ENCODE assay signal across 8 mouse cellular contexts in the genomic region with DNA sequence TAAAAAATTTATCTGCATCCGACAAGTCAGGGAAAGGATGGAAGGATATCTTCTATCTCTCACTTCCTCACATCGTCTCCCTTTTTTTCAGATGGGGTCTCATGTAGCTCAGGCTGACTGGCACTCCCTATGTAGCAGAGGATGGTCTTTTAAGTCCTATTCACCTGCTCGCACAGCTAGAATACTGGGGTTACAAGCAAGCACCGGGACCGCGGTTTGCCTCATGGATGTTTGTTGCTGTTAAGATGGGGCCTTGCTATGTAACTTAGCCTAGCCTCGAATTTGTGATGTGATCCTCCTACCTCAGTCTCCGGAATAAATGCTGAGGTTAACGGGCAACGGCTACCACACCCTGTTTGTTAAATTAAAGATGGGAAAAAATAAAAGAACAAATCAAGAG. TPM values are rescaled to one million over a fixed set of nuclear protein-coding genes. Genes with fewer than 3 reads are reported as not detected.
DNase-seq lines count a peak whose midpoint lies in the region; ATAC-seq and TF ChIP-seq lines count a peak whose summit lies in the region.

No protein-coding gene starts in this region.

- no peak for DNase-seq in lung, embryonic 14.5 days
- DNase-seq in lung, postnatal 36 days = no peak
- DNase-seq in hindbrain, embryonic 10.5 days (ENCODE audit: low spot score) = peak; percentile 15
- no peak for DNase-seq in liver, postnatal 0 days
- DNase-seq in adrenal gland, postnatal 36 days = no peak
- no peak for DNase-seq in urinary bladder, postnatal 4 days (ENCODE audit: low spot score in 2 of 2)

- no peak for TF ChIP-seq CTCF in lung, embryonic 14.5 days (IDR thresholded peaks at IDR 0.05; ENCODE audit: low read depth)
- TF ChIP-seq CTCF in liver, postnatal 0 days (IDR thresholded peaks at IDR 0.05; ENCODE audit: low read depth) = no peak

- TF ChIP-seq EP300 in liver, postnatal 0 days (IDR thresholded peaks at IDR 0.05; ENCODE audit: low read depth) = no peak

- peak; percentile 23; the same call in 1 of the 2 replicates for ATAC-seq in lung, embryonic 14.5 days (ENCODE audit: insufficient read depth)
- ATAC-seq in common myeloid progenitor, adult 5-6 weeks (replicated peaks; ENCODE audit: low read depth, poor library complexity, severe bottlenecking) = peak; percentile 16; the same call in 1 of the 2 replicates
- no peak for ATAC-seq in liver, postnatal 0 days
- ATAC-seq in monocyte, adult 5-6 weeks (replicated peaks; ENCODE audit: insufficient number of reproducible peaks, low FRiP score, low TSS enrichment, poor library complexity, severe bottlenecking) = no peak

- H3K4me2 ChIP-seq in lung, embryonic 14.5 days = peak overlapping the region; percentile 71
- peak overlapping the region; percentile 78 for H3K4me2 ChIP-seq in liver, postnatal 0 days (ENCODE audit: low read depth, low read length)

- H3K9me3 ChIP-seq in lung, embryonic 14.5 days (ENCODE audit: low read depth, low read length) = no peaks in the 10 kb centered on the region
- H3K9me3 ChIP-seq in hindbrain, embryonic 10.5 days = no peaks in the 10 kb centered on the region
- no peaks in the 10 kb centered on the region for H3K9me3 ChIP-seq in liver, postnatal 0 days (ENCODE audit: low read length)

- no peaks in the 10 kb centered on the region for H3K27me3 ChIP-seq in lung, embryonic 14.5 days (ENCODE audit: insufficient read depth, low read length)
- no peaks in the 10 kb centered on the region for H3K27me3 ChIP-seq in hindbrain, embryonic 10.5 days (ENCODE audit: insufficient read depth, poor library complexity, severe bottlenecking)
- no peaks in the 10 kb centered on the region for H3K27me3 ChIP-seq in liver, postnatal 0 days (ENCODE audit: insufficient read depth, low read length)

- peaks cover 30% of the 10 kb centered on the region for H3K36me3 ChIP-seq in lung, embryonic 14.5 days (ENCODE audit: insufficient read depth)
- peaks cover 30% of the 10 kb centered on the region for H3K36me3 ChIP-seq in hindbrain, embryonic 10.5 days
- peaks cover 26% of the 10 kb centered on the region for H3K36me3 ChIP-seq in liver, postnatal 0 days (replicated peaks; ENCODE audit: insufficient read depth, low read length)

- peak overlapping the region; percentile 82 for H3K4me3 ChIP-seq in lung, embryonic 14.5 days (ENCODE audit: low read depth, low read length)
- peak overlapping the region; percentile 96 for H3K4me3 ChIP-seq in hindbrain, embryonic 10.5 days
- H3K4me3 ChIP-seq in liver, postnatal 0 days (ENCODE audit: low read depth, low read length) = peak overlapping the region; percentile 92

- WGBS in lung, embryonic 14.5 days = 18% methylated on average over 10 of the region's 10 CpGs
- WGBS in hindbrain, embryonic 10.5 days = 27% methylated on average over 10 of the region's 10 CpGs
- 16% methylated on average over 10 of the region's 10 CpGs for WGBS in liver, postnatal 0 days (ENCODE audit: insufficient replicate concordance)

- H3K27ac ChIP-seq in lung, embryonic 14.5 days (ENCODE audit: low read depth) = no peak overlapping the region
- H3K27ac ChIP-seq in hindbrain, embryonic 10.5 days = peak overlapping the region; percentile 94
- H3K27ac ChIP-seq in liver, postnatal 0 days (ENCODE audit: low read depth) = no peak overlapping the region

- H3K4me1 ChIP-seq in lung, embryonic 14.5 days (ENCODE audit: insufficient read depth) = no peaks in the 10 kb centered on the region
- H3K4me1 ChIP-seq in hindbrain, embryonic 10.5 days (replicated peaks) = peaks cover 24% of the 10 kb centered on the region
- H3K4me1 ChIP-seq in liver, postnatal 0 days (ENCODE audit: insufficient read depth) = peaks cover 15% of the 10 kb centered on the region; the same call in 1 of the 2 replicates

- no peak overlapping the region for H3K9ac ChIP-seq in lung, embryonic 14.5 days
- 0 out of 2 replicates have a peak overlapping the region, but pooled peaks have one; percentile 17 for H3K9ac ChIP-seq in liver, postnatal 0 days (replicated peaks)

RNA-seq across cellular contexts. Expression of a gene that starts 0.4 kb away (rescaled TPM):
- polyA plus RNA-seq in lung, embryonic 14.5 days (2014; fragmentation: Nextera tagmentation; extraction: Ambion mirVana) = 2.6 TPM in 2 replicates
- total RNA-seq in common myeloid progenitor, adult 5-6 weeks (2017) = 0.55 and 4.6 TPM in 2 replicates
- 5.0 and 5.6 TPM in 2 replicates for polyA plus RNA-seq in hindbrain, embryonic 10.5 days (2016; fragmentation: Nextera tagmentation; extraction: Ambion mirVana)
- 0.95 and 1.1 TPM in 2 replicates for polyA plus RNA-seq in liver, postnatal 0 days (2015; fragmentation: Nextera tagmentation; extraction: Ambion mirVana)
- total RNA-seq in adrenal gland, postnatal 36 days (2021) = 1 to 10 TPM; 2.3 to 2.6 TPM
- 0.78 to 0.96 TPM (median 0.86 TPM) in 3 replicates for total RNA-seq in monocyte, adult 5-6 weeks (2017)

RNA-seq across cellular contexts. Expression of a gene that starts 0.6 kb away (rescaled TPM):
- 1,015 and 1,080 TPM in 2 replicates for polyA plus RNA-seq in lung, embryonic 14.5 days (2014; fragmentation: Nextera tagmentation; extraction: Ambion mirVana)
- 2,000 and 2,611 TPM in 2 replicates for total RNA-seq in common myeloid progenitor, adult 5-6 weeks (2017)
- polyA plus RNA-seq in hindbrain, embryonic 10.5 days (2016; fragmentation: Nextera tagmentation; extraction: Ambion mirVana) = 860 and 944 TPM in 2 replicates
- polyA plus RNA-seq in liver, postnatal 0 days (2015; fragmentation: Nextera tagmentation; extraction: Ambion mirVana) = 574 and 584 TPM in 2 replicates
- total RNA-seq in adrenal gland, postnatal 36 days (2021) = 100 to 1,000 TPM; 627 to 726 TPM
- 1,318 to 2,339 TPM (median 2,031 TPM) in 3 replicates for total RNA-seq in monocyte, adult 5-6 weeks (2017)

RNA-seq across cellular contexts. Expression of a gene that starts 6.7 kb away (rescaled TPM):
- polyA plus RNA-seq in lung, embryonic 14.5 days (2014; fragmentation: Nextera tagmentation; extraction: Ambion mirVana) = 3.5 and 3.8 TPM in 2 replicates
- 2.1 and 19.5 TPM in 2 replicates for total RNA-seq in common myeloid progenitor, adult 5-6 weeks (2017)
- 2.3 and 4.7 TPM in 2 replicates for polyA plus RNA-seq in hindbrain, embryonic 10.5 days (2016; fragmentation: Nextera tagmentation; extraction: Ambion mirVana)
- polyA plus RNA-seq in liver, postnatal 0 days (2015; fragmentation: Nextera tagmentation; extraction: Ambion mirVana) = 0.44 and 1.2 TPM in 2 replicates
- 10 to 100 TPM; 12.9 TPM for total RNA-seq in adrenal gland, postnatal 36 days (2021)
- 0.21 to 0.57 TPM (median 0.39 TPM) in 3 replicates for total RNA-seq in monocyte, adult 5-6 weeks (2017)

Comparison
In these comparisons a context has a peak if more than half of its experiments do, and no peak if none do; other contexts are left out.
1. ATAC-seq: peak in lung, embryonic 14.5 days (single experiment) and common myeloid progenitor, adult 5-6 weeks (single experiment); none in liver, postnatal 0 days (single experiment) and monocyte, adult 5-6 weeks (single experiment).
2. Peak in every context shown above with its lines, with median percentiles within 50 percentile points of each other: H3K4me3 ChIP-seq.